Mouse (Mus musculus) forebrain, postnatal 0 days (tissue): ENCODE data around the gene Msln. TPM values are rescaled to one million over a fixed set of nuclear protein-coding genes. Genes with fewer than 3 reads are reported as not detected.
"Not testable (repeated sequence)": the region's sequence is repeated elsewhere in the genome, so short reads cannot be mapped to it uniquely, and the experiment has no call there.

Experiments used
- ATAC-seq: fragments of 200-750 bp; cut with Nextera tagmentation; 2 replicates; pipeline ENCODE4 v1.8.0; 2017; ENCODE audit warnings: mild to moderate bottlenecking, moderate library complexity
- DNase-seq: peaks from one replicate; pipeline ENCODE4 v3.0.0-alpha.2; 2015
- H3K27ac ChIP-seq: fragments of 300-500 bp; sonication (generic); 2 replicates; pipeline ENCODE4 v1.5.1; 2014; ENCODE audit warnings: low read depth, mild to moderate bottlenecking, antibody characterized with exemption, low read length, moderate library complexity, mixed read lengths
- H3K27me3 ChIP-seq: fragments of 300-500 bp; sonication (generic); 2 replicates; pipeline ENCODE4 v1.6.1; 2014; ENCODE audit warnings: mild to moderate bottlenecking, low read length, mixed read lengths; ENCODE audit not compliant: insufficient read depth
- H3K36me3 ChIP-seq: fragments of 300-500 bp; sonication (generic); 2 replicates; pipeline ENCODE4 v1.6.1; 2014; ENCODE audit warnings: mild to moderate bottlenecking, moderate library complexity; ENCODE audit not compliant: insufficient read depth
- H3K4me1 ChIP-seq: fragments of 300-500 bp; sonication (generic); 2 replicates; pipeline ENCODE4 v1.6.1; 2014; ENCODE audit warnings: antibody characterized with exemption; ENCODE audit not compliant: insufficient read depth
- H3K4me2 ChIP-seq: fragments of 300-500 bp; sonication (generic); 2 replicates; pipeline ENCODE4 v1.6.1; 2014; ENCODE audit warnings: low read depth, mild to moderate bottlenecking, moderate library complexity
- H3K4me3 ChIP-seq: fragments of 300-500 bp; sonication (generic); 2 replicates; pipeline ENCODE4 v1.5.1; 2014; ENCODE audit warnings: low read depth, low read length, mixed read lengths
- H3K9ac ChIP-seq: fragments of 300-500 bp; sonication (generic); 2 replicates; pipeline ENCODE4 v1.6.1; 2014; ENCODE audit warnings: mild to moderate bottlenecking
- H3K9me3 ChIP-seq: fragments of 300-500 bp; sonication (generic); 2 replicates; pipeline ENCODE4 v1.6.1; 2016; ENCODE audit warnings: low read length
- CTCF ChIP-seq: sonication (generic); IDR thresholded peaks from 2 replicates; pipeline ENCODE4 v1.5.1; 2016; ENCODE audit warnings: antibody characterized with exemption, control low read depth, low read depth
- WGBS: fragments of 180-500 bp; shearing (Covaris S2); extraction: QIAGEN DNeasy Blood & Tissue Kit; methylation state at CpG from one replicate; pipeline ENCODE4 v1.1.7; 2014; 5-methylcytosine and 5-hydroxymethylcytosine counted together
- polyA plus RNA-seq: library from polyadenylated mRNA; unstranded; fragments of >200 nt; fragmentation: Nextera tagmentation; extraction: Ambion mirVana; gene quantifications from 2 replicates; pipeline ENCODE4 v1.2.1, GENCODE M21; 2015
- total RNA-seq: library from RNA; depleted of rRNA; stranded (reverse); fragments of >200 nt; gene quantifications from 2 replicates; pipeline ENCODE4 v1.2.3, GENCODE M21; 2014

Gene Msln
- total and polyA plus RNA-seq, 2 experiments from 2014 or later: 1.3 to 4.0 TPM

GRCm38 (mm10) chr17:25755627-25756377 lies 1.6 kb upstream of the Msln start:
- Histone ChIP-seq H3K4me1 (no peaks in the 10 kb centered on the region), H3K4me3 (no peak overlapping the region), H3K36me3 (no peaks in the 10 kb centered on the region), H3K9me3 (no peaks in the 10 kb centered on the region), H3K27me3 (no peaks in the 10 kb centered on the region), H3K4me2 (no peak overlapping the region), H3K9ac (no peak overlapping the region), H3K27ac (no peak overlapping the region)
- DNase-seq: no peak
- TF ChIP-seq CTCF: no peak
- 66% methylated on average over 4 of the region's 4 CpGs for WGBS
- ATAC-seq: no peak

GRCm38 (mm10) chr17:25755086-25755485 lies 908 bp upstream of the Msln start:
- ATAC-seq (no peak), DNase-seq (no peak)
- Histone ChIP-seq H3K27me3 (no peaks in the 10 kb centered on the region), H3K36me3 (no peaks in the 10 kb centered on the region), H3K4me1 (no peaks in the 10 kb centered on the region), H3K27ac (no peak overlapping the region), H3K4me3 (no peak overlapping the region), H3K9me3 (no peaks in the 10 kb centered on the region), H3K9ac (no peak overlapping the region), H3K4me2 (no peak overlapping the region)
- 80% methylated on average over 4 of the region's 4 CpGs for WGBS
- no peak for TF ChIP-seq CTCF

- TF ChIP-seq CTCF: no peak
- Histone ChIP-seq H3K4me1 (no peaks in the 10 kb centered on the region), H3K36me3 (no peaks in the 10 kb centered on the region), H3K27me3 (no peaks in the 10 kb centered on the region), H3K27ac (no peak overlapping the region), H3K9me3 (no peaks in the 10 kb centered on the region), H3K9ac (no peak overlapping the region), H3K4me3 (no peak overlapping the region), H3K4me2 (no peak overlapping the region)
- ATAC-seq (no peak), DNase-seq (peak; percentile 12)
- 30% methylated on average over 5 of the region's 5 CpGs for WGBS
These were observed 2.7 kb downstream of the Msln start for GRCm38 (mm10) chr17:25751446-25751845.

- Histone ChIP-seq H3K4me2 (no peak overlapping the region), H3K36me3 (no peaks in the 10 kb centered on the region), H3K27ac (no peak overlapping the region), H3K9ac (no peak overlapping the region), H3K4me1 (no peaks in the 10 kb centered on the region), H3K4me3 (no peak overlapping the region), H3K9me3 (no peaks in the 10 kb centered on the region), H3K27me3 (no peaks in the 10 kb centered on the region)
- ATAC-seq (no peak), DNase-seq (no peak)
- TF ChIP-seq CTCF: no peak
- WGBS: 88% methylated on average over 6 of the region's 6 CpGs
These were observed 4.9 kb downstream of the Msln start for GRCm38 (mm10) chr17:25749314-25749713.

- Histone ChIP-seq H3K36me3 (no peaks in the 10 kb centered on the region), H3K9ac (no peak overlapping the region), H3K9me3 (no peaks in the 10 kb centered on the region), H3K27ac (no peak overlapping the region), H3K27me3 (no peaks in the 10 kb centered on the region), H3K4me2 (no peak overlapping the region), H3K4me3 (no peak overlapping the region), H3K4me1 (no peaks in the 10 kb centered on the region)
- no peak for TF ChIP-seq CTCF
- no peak for DNase-seq
- ATAC-seq: no peak
- 93% methylated on average over 4 of the region's 4 CpGs for WGBS
These were observed 5.9 kb downstream of the Msln start for GRCm38 (mm10) chr17:25748238-25748637.

GRCm38 (mm10) chr17:25744311-25744710 lies 9.9 kb downstream of the Msln start:
- ATAC-seq: no peak
- 78% methylated on average over 10 of the region's 10 CpGs for WGBS

GRCm38 (mm10) chr17:25743831-25744230 lies 10.3 kb downstream of the Msln start:
- WGBS: 92% methylated on average over 9 of the region's 9 CpGs
- no peak overlapping the region for H3K4me2 ChIP-seq
- no peaks in the 10 kb centered on the region for H3K4me1 ChIP-seq
- H3K27ac ChIP-seq: no peak overlapping the region
- no peaks in the 10 kb centered on the region for H3K27me3 ChIP-seq
- H3K9ac ChIP-seq: no peak overlapping the region
- no peak overlapping the region for H3K4me3 ChIP-seq
- H3K9me3 ChIP-seq: no peaks in the 10 kb centered on the region
- TF ChIP-seq CTCF: no peak
- ATAC-seq: no peak
- DNase-seq: no peak
- no peaks in the 10 kb centered on the region for H3K36me3 ChIP-seq

More at GRCm38 (mm10) chr17:25744311-25744710, 9.9 kb downstream of the Msln start:
- H3K4me3 ChIP-seq: no peak overlapping the region
- H3K4me2 ChIP-seq: no peak overlapping the region
- no peak for DNase-seq
- no peaks in the 10 kb centered on the region for H3K4me1 ChIP-seq
- H3K27me3 ChIP-seq: no peaks in the 10 kb centered on the region
- H3K27ac ChIP-seq: no peak overlapping the region
- no peaks in the 10 kb centered on the region for H3K9me3 ChIP-seq
- no peak overlapping the region for H3K9ac ChIP-seq
- no peak for TF ChIP-seq CTCF
- H3K36me3 ChIP-seq: no peaks in the 10 kb centered on the region

GRCm38 (mm10) chr17:25741471-25741870 lies 12.7 kb downstream of the Msln start:
- H3K27me3 ChIP-seq, DNase-seq, ATAC-seq, H3K4me1 ChIP-seq, H3K36me3 ChIP-seq, H3K4me2 ChIP-seq, H3K27ac ChIP-seq, H3K9me3 ChIP-seq, H3K9ac ChIP-seq, H3K4me3 ChIP-seq: not testable (repeated sequence)
- WGBS: 63% methylated on average over 12 of the region's 12 CpGs
